Mouse (Mus musculus) ES-Bruce4 (cell line): ENCODE measurements around the gene Tmem185b.

ENCODE experiments used
- CTCF ChIP-seq: IDR thresholded peaks from one replicate; pipeline ENCODE4 v1.8.1; 2011; ENCODE audit warnings: low read depth, low read length
- EP300 ChIP-seq: IDR thresholded peaks from 2 replicates; pipeline ENCODE4 v1.6.1; 2011; ENCODE audit warnings: low read depth, low read length; ENCODE audit not compliant: insufficient read depth
- POLR2A ChIP-seq: IDR thresholded peaks from one replicate; pipeline ENCODE4 v1.8.1; 2011; ENCODE audit warnings: low read length; ENCODE audit not compliant: insufficient read depth

DNA sequence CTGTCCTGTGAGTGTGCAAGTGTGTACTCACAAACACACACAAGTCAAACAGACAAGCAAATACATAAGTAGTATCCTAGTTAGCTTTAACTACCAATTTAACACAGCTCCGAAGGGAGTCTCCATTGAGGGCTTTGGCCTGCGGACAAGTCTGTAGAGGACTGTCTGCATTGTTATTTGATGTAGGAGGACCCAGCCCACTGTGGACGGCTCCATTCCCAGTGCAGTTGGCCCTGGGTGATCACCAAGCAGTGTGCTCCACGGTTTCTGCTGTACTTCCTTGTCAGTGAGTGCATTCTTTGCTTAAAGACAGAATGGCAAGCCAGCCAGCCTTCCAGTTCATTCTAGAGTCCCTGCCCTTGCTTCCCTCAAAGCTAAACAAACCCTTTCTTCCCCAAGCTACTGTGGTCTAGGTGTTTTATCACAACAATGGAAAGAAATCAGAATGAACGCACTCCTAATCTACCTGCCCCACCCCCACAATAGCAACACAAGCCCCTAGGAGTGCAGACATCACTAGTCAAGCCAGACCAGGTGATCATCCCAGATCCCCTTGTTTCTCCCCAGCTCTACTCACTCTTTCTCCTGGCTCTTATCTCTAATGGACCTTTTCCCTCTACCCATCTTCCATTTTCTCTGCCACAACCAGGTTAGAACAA lies 28.5 kb upstream of the Tmem185b start:
- TF ChIP-seq POLR2A (no peak), CTCF (no peak), EP300 (peak; percentile 67)
